Mouse (Mus musculus) adrenal gland, adult 2 months (tissue): ENCODE data around the gene Fam162a. TPM values are rescaled to one million over a fixed set of nuclear protein-coding genes. Genes with fewer than 3 reads are reported as not detected.
"Not testable (repeated sequence)": the region's sequence is repeated elsewhere in the genome, so short reads cannot be mapped to it uniquely, and the experiment has no call there.

Source experiments
- DNase-seq: peaks from one replicate; pipeline ENCODE4 v3.0.0; 2021
- polyA plus RNA-seq: library from polyadenylated mRNA; depleted of rRNA; stranded (reverse); fragments of >200 nt; gene quantifications from 2 replicates; pipeline ENCODE4 v1.2.3, GENCODE M21; 2012; rRNA removed
- total RNA-seq, 2 experiments: library from RNA; stranded (reverse); gene quantifications; 2 replicates each; pipeline ENCODE4 v1.2.3; 2021

Fam162a gene
- total and polyA plus RNA-seq, 3 experiments: 27.9 to 236 (median 178) TPM

GRCm38 (mm10) chr16:36062534-36062933 is 8.9 kb downstream of the Fam162a start:
- DNase-seq: not testable (repeated sequence)

DNA sequence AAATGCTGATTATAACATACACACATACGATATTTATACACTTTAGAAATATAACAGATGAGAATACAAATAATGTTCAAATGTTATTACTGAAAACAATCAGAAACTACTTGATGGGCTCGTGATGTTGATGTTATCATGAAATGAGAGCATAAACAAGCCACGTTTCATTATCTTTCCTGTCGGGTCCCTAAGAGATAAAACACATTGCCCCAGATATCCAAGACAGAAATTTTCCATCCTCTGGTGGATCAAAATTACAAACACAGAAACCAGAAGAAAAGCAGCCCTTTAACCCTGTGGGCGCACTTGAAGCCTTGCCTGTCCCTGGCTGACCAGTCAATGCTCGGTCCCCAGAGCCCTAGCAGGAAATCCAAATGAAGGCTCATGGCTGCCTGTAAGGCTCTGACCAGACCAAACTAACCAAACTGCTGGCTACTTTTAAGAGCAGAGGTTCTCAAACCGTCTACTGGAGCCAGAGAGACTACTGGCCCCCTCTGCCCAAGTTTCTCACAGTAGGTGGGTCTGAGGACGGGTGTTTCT is 13.4 kb downstream of the Fam162a start:
- no peak for DNase-seq

- peak; percentile 50 for DNase-seq
Observed at GRCm38 (mm10) chr16:36056416-36056815, 15.0 kb downstream of the Fam162a start.

DNA sequence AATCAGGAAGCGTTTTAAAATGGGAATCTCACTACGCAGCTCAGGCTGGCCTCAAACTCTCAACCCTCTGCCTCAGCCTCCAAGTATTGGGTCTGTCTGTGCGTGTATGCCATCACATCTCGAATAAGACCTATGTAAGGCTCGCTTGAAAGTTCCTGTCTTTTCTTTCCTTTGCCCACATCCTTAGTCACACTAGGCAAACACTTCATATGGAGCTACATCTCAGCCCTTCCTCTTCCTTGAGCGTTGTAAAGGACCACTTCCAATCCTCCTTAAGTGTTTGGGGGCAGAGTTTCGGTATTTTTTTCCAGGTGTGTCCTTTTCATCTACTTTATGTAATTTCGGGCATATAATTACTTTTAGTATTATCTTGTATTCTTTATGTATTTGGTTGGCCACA is 16.5 kb downstream of the Fam162a start:
- DNase-seq: no peak

DNA sequence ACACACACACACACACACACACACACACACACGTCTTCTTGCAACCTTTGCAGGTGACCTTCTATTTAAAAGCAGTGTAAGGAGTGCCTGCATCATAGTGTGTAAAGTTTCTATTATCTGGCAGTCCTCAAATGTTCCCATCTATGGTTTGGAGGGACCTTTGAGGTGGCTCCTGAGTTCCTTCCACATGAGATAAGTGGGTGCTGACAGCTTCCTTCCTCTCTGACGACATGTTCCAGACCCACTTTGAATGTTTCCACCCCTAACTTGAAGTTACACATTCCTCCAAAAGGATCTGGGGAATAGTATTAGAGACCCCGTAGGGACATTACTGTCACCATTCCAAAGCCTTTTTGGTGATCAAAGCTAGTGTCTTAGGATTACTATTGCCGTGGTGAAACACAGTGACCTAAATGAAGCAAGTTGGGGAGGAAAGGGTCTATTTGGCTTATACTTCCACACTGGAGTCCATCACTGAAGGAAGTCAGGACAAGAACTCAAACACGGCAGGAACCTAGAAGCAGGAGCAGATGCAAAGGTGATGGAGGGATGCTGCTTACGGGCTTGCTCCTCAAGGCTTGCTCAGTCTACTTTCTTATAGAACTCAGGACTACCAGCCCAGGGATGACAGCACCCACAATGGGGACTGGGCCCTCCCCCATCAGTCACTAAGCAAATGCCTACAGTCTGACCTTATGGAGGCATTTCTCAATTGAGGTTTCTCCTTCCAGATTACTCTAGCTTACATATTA is 17.7 kb downstream of the Fam162a start:
- DNase-seq: no peak

GRCm38 (mm10) chr16:36051491-36051890 is 19.9 kb downstream of the Fam162a start:
- DNase-seq: no peak

DNA sequence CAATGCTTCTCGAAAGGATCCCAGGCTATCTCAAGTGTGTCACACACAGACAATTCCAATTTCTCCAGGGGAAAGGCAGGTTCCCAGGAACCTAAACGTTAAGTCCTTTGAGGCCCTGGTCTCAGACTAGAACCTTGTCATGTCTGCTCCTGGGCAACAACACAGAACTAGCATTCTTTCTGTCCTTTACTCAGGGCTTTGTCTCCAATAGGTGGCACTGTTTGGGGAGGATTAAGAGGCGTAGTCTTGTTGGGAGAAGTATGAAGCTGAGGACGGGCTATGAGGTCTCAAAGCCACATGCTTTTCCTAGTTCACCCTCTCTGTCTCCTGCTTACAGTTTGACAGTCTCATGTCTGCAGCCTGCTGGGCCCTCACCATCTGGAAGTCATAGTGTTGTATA is 23.9 kb downstream of the Fam162a start:
- no peak for DNase-seq

DNA sequence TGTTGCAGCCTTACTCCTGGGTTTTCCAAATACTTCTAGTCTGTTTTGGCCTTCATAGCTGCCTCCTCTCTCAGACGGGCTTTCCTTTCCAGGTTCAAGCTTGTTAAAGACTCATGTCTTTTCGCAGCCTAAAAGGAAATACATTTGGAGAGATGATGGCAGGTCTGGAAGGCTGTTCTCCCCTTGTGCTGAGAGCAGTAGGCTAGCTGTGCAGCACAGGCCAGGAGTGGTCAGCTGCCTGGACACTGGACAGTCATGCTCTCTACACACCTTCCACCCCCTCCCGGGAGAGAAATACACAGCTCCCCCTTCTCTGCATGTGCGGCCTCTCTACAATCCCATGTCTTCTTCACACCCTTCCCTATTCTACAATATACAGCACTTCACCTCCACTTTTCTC is 27.4 kb downstream of the Fam162a start:
- DNase-seq: no peak

- no peak for DNase-seq
Observed at GRCm38 (mm10) chr16:36043073-36043472, 28.3 kb downstream of the Fam162a start.

DNA sequence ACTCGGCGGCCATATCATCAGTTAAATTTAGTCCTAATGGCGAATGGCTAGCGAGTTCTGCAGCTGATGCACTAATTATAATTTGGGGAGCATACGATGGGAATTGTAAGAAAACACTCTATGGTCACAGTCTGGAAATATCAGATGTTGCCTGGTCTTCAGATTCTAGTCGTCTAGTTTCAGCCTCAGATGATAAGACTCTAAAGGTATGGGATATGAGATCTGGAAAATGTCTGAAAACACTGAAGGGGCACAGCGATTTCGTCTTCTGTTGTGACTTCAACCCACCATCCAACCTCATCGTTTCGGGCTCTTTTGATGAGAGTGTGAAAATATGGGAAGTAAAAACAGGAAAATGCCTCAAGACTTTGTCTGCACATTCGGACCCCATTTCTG is 29.8 kb downstream of the Fam162a start:
- no peak for DNase-seq

DNA sequence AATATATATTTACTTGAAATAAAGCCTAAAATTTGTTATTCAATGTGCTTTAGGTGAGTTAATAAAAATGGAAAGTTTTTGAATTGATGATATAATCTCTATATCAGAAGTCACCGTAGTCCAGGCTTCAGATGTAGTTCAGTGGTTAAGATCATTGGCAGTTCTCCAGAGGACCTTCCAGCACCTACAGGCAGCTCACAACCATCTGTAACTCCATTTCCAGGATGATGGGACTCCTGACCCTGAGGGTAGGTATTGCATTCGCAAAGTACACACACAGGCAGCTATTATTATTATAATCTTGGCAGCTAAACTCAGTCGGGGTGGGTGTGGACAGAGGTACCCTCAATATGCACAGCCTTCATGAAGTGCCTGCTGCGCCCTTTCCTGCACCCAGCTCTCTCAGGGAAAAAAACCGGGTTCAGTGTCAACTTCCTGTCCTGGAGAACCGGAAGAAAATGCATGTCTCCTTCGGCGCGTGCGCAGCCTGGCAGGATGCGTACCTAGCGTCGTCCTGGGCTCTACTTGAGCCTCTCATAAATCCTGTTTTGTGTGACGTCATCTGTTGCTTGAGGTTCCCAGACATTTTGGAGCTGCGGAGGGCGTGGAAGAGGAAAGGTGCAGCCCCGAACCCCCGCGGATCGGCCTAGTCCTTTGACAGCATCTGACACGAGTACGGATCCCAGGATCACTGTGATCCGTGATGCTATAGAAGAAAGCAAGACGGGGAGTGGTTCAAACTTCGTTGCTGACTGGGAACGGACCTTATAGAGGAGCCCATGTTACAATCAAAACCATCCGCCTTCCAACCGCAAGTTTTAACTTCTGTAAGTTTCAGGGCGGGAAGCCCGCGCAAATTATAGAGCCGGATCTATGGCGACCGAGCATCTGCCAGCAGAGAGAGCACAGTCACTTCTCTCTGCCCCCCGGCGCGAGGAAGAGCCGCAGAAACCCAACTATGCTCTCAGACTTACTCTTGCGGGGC is 30.5 kb downstream of the Fam162a start, which contains the start of gene Wdr5b:
Gene Wdr5b, plus strand, starts transcription at position 551 of the 985 bp plus-strand sequence.
- DNase-seq: peak; percentile 94

GRCm38 (mm10) chr16:36028120-36028519 is 43.3 kb downstream of the Fam162a start:
- DNase-seq: not testable (repeated sequence)

DNA sequence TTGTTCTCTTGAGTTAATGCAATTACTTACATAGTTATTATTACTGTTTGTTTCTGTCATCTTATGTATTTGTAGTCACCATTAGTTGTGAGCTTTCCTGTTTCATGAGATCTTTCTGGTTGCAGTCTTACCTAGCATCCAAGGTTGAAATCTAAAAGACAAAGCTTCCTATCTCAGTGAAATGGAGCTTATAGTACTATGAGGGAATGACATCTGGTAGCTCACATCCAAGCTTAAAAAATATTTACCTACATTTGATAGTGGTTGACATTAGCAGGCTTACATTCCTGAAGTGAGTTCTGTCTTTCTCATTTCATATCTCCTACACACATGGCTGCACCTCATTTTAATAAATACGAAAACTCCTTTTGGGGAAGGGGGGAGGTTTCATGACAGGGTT is 55.1 kb downstream of the Fam162a start:
- DNase-seq: no peak

DNA sequence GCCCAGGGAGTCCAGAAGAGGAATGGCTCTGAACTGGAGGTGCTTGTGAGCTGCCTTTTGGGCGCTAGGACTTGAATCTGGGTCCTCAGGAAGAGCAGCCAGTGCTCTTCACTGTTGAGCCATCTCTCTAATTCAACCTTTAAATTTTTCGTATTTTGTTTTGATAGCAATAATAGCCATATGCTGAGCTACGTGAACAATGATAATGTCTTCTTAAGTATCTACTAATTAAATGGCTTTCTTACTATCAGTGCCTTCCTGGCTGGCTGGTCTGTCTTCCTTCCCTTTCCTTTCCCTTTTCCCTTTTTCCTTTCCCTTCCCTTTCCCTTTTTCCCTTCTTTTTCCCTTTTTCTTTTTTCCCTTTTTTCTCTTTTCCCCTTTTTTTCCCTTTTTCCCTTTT is 63.0 kb downstream of the Fam162a start:
- DNase-seq: no peak

GRCm38 (mm10) chr16:35998852-35999251 is 72.5 kb downstream of the Fam162a start:
- DNase-seq: not testable (repeated sequence)

Other genes starting within 250 kb of the Fam162a start
- gene Parp14, start 200.1 kb downstream of the Fam162a start, total RNA-seq: 10 to 100 TPM; 10.4 to 10.5 TPM
- gene Parp14, start 200.1 kb downstream of the Fam162a start, polyA plus RNA-seq: 1.9 and 2.3 TPM in 2 replicates
- gene Parp9, start 133.1 kb downstream of the Fam162a start, total RNA-seq: 10 to 100 TPM; 10.7 to 15.4 TPM
- gene Parp9, start 133.1 kb downstream of the Fam162a start, polyA plus RNA-seq: 1.8 and 2.1 TPM in 2 replicates
- gene Dtx3l, start 132.4 kb downstream of the Fam162a start, total RNA-seq: 10 to 100 TPM in 1 of 2 experiments, 1 to 10 TPM in 1; 7.0 to 10.2 TPM
- gene Dtx3l, start 132.4 kb downstream of the Fam162a start, polyA plus RNA-seq: 2.8 and 3.0 TPM in 2 replicates
- 10 to 100 TPM; 70.3 to 100.0 TPM for gene Kpna1, start 92.8 kb downstream of the Fam162a start, total RNA-seq
- 2.5 and 3.8 TPM in 2 replicates for gene Kpna1, start 92.8 kb downstream of the Fam162a start, polyA plus RNA-seq
- 1 to 10 TPM; 3.1 to 5.2 TPM for gene Wdr5b, start 30.4 kb downstream of the Fam162a start, total RNA-seq
- gene Wdr5b, start 30.4 kb downstream of the Fam162a start, polyA plus RNA-seq: 0.59 and 0.75 TPM in 2 replicates
- gene Ccdc58, start 91 bp upstream of the Fam162a start, total RNA-seq: 10 to 100 TPM; 35.6 to 35.8 TPM
- 2.0 and 2.9 TPM in 2 replicates for gene Ccdc58, start 91 bp upstream of the Fam162a start, polyA plus RNA-seq
- not detected for gene Csta1, start 59.6 kb upstream of the Fam162a start, total RNA-seq
- gene Csta1, start 59.6 kb upstream of the Fam162a start, polyA plus RNA-seq: not detected in 2 replicates
- gene Stfa2l1, start 85.2 kb upstream of the Fam162a start, total RNA-seq: not detected
- not detected in 2 replicates for gene Stfa2l1, start 85.2 kb upstream of the Fam162a start, polyA plus RNA-seq
- gene Gm5483, start 112.6 kb upstream of the Fam162a start, total RNA-seq: not detected
- not detected in 2 replicates for gene Gm5483, start 112.6 kb upstream of the Fam162a start, polyA plus RNA-seq
- not detected for gene Gm5416, start 138.8 kb upstream of the Fam162a start, total RNA-seq
- gene Gm5416, start 138.8 kb upstream of the Fam162a start, polyA plus RNA-seq: not detected in 2 replicates
- gene 2010005H15Rik, start 149.9 kb upstream of the Fam162a start, total RNA-seq: 1 to 10 TPM in 1 of 2 experiments, not detected in 1; 3.5 TPM
- gene 2010005H15Rik, start 149.9 kb upstream of the Fam162a start, polyA plus RNA-seq: not detected in 2 replicates
- not detected for gene Stfa1, start 205.4 kb upstream of the Fam162a start, total RNA-seq
- gene Stfa1, start 205.4 kb upstream of the Fam162a start, polyA plus RNA-seq: not detected in 2 replicates